Mouse (Mus musculus) kidney, postnatal 14 days (tissue): ENCODE measurements around the gene Lmna.

Experiments used
- DNase-seq: peaks from one replicate; pipeline ENCODE4 v3.0.0; 2022; ENCODE audit warnings: mixed read lengths

Gene Lmna

DNA sequence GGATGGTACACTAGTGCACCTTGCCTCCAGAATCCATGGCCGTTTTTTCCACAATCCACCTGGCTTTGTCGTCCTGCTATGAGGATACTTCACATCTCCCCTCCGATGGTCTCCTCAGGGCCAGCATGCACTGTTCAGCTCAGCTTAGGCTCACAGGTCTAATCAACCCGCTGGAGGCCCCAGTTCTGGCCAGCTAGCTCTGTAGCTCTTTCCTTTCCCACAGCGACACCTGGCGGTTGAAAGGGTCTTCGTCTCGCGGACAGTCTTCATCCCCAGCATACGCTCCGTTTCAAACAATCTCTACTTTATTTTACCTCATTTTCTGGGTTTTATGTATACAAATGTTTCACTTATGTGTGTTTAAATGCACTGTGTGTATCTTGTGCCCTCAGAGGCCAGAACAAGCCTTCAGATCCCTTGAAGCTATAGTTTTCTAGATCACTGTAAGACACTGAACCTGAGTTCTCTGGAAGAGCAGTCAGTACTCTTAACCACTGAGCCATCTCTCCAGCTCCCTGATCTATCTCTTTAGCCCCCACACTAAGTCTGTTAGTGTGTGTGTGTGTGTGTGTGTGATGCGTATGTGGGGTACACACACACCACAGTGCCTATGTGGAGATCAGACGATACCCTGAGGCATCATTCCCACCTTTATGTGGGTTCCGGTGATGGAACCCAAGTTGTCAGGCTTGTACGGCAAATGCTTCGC is 42.5 kb downstream of the Lmna start:
- peak; percentile 91 for DNase-seq

DNA sequence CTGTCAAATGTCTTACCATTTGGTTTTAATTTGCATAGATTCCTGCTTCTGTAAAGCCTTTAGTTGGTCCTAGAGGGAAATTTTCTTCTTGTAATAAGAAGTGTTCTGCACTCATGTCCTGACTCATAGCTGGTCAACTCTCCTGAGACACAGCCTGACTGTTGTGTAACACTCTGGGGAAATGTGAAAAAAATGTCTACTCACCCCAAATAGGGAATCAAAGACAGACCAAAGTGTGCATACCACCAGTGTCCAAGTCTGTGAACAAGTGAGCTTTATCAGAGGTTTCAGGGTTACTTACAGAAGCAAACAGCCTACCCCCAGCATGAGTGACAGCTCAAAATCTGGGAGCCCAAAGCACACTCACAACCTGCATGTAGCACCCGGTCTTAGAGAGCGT is 44.6 kb downstream of the Lmna start:
- DNase-seq = no peak

- no peak for DNase-seq
These were observed 45.3 kb downstream of the Lmna start for GRCm38 (mm10) chr3:88464425-88464824.

- no peak for DNase-seq
These were observed 48.6 kb downstream of the Lmna start, which contains the start of gene Sema4a for GRCm38 (mm10) chr3:88460983-88461696. Gene Sema4a, minus strand, starts transcription at chr3:88461182.

- no peak for DNase-seq
These were observed 49.7 kb downstream of the Lmna start for GRCm38 (mm10) chr3:88460029-88460428.

DNA sequence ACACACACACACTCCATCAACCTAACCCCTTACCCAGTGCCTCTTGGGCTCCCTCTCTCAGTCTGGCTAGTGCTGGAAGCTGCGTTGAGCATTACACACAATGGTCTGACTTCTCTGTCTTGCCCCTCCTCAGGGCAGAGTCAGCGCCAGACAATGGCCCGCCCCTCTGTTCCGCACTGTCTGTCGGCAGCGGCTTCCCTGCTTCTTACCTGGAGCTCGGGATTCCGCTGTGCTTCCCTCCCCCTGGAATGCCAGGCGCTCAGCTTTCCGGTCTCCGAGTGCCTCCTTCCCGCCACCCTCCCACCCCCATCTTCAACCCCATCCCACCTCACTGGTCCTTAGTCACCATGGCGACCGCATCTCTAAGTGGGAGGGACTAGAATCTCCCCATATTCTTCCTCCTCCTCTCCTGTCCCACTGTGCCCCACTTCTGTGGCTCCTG is 51.0 kb downstream of the Lmna start:
- DNase-seq = no peak

GRCm38 (mm10) chr3:88456746-88457532 is 52.8 kb downstream of the Lmna start:
- no peak for DNase-seq

- DNase-seq = peak; percentile 89
These were observed 53.4 kb downstream of the Lmna start for GRCm38 (mm10) chr3:88456313-88456712.

GRCm38 (mm10) chr3:88455588-88456264 is 54.0 kb downstream of the Lmna start:
- DNase-seq = peak; percentile 72

DNA sequence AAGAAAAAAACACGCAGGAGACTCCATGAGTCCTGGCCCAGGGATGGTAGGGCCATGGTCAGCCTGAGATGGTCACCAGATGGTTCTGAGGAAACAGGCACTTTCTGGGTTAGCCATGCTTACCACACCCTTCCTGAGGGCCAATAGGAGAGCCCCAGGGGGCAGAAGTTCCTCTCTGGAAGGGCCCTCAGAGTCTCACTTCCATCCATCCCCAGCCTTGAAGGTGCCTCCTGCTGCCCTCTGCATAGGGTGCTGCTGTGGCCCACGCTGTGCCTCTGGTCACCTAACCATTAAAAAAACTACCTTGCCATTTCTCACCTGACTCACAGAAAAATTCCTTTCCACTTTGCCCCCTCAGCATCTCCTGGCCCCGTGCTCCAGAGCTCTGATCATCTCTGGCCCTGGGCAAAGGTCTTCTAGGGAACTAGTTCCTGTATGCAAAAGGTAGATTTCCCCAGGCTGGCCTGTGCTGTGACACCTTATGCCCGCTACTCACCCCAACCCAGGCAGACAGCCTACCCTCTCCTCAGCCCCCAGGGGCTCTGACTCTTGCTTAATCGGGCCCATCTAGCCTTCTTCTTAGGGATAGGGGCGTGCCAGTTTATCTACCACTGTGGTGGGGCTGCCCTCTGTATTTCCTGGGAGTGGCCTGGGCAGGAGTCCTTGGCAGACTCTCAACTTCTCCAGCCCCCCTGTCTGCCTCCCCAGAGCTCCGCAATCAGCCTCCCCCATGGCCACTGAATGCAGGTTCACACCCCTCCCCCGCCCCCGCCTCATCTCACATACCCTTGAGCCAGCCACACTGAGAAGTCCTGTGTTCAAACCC is 54.8 kb downstream of the Lmna start:
- peak; percentile 63 for DNase-seq

DNA sequence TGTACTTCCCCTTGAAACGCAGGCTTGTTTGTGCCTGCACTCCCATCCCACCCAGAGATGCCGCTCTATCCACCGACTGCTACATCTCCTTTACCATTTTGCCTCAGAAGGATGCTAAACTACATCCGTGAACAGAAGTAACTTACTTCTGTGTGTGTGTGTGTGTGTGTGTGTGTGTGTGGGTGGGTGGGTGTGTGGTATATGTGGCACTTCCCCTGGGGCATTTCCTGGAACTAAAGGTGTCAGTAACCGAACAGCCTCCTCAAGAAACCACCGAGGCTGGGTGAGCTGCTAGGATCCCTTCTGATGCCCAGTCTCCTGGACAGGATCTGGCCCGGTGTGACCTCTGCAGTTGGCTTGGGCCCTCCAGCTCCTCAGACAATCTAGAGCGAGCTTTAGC is 55.8 kb downstream of the Lmna start:
- DNase-seq = no peak

DNA sequence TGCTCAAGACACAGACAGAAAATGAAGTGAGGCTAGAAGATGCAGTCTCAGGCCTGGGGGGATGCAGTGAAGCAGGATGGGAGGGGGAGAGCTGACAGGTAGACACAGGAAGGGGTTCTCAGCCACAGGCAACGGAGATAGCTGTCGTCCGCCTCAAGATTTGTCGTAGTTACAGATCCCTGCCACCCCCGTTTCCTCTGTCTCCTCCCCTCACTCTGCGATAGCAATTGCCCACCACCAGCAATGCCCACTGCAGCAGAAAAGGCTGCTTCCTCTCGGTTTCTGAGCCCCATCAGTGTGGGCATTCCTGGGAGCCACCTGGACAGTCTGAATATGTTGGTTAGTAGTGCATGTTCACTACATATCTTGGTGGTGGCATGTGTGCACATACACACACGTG is 56.4 kb downstream of the Lmna start:
- DNase-seq = no peak

GRCm38 (mm10) chr3:88452716-88453115 is 57.0 kb downstream of the Lmna start:
- no peak for DNase-seq

DNA sequence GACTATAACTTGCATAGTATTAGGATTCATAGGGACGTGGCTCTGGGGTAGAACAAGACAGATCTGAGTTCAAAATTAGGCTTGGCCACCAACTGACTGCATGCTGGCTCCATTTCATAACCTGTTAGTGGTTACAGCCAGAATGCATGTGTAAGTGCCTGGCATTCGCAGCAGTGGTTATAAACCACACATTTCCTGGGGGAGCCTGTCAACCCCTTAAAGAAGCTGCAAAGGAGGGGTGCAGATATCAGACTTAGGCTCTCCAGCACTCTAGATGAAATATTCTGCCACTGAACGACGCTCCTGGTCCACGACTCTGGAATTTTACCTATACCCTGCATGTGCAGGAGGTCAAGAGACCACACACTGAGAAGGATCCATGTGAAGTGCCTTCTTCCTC is 57.5 kb downstream of the Lmna start:
- no peak for DNase-seq

DNA sequence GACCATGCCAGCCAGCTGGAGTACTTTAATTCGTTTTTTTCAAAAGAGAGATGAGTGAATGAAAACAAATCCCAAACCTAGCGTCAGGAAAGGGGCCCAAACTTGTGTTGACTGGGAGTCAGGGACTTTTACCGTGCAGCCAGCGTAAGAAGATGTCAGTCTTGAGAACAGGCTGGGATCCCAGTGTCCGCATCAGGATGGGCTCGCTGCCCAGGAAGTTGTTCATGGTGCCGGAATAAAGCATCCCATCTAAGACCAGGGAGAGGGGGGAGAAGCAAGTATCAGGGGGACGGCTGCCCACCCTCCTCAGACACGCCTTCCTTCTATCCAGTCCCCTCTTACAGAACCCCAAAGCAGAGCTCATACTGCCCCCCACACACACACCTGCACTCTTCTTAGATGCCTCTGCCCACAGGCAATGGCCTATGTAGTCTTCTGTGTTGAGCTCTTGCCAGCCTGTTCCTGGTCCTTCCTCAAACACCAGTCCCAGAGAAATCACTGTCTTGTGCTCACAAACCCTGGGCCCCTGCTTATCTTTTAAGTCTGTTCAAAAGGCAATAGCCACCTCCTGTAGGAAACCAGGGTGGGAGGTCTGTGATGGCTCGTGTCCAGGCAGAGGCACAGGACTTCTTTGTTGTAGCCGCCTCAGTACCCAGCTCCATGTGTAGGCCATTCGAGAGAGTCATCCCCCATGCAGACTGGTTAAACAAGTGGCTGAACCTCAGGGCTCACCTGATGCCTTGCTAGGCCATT is 59.2 kb downstream of the Lmna start:
- no peak for DNase-seq

DNA sequence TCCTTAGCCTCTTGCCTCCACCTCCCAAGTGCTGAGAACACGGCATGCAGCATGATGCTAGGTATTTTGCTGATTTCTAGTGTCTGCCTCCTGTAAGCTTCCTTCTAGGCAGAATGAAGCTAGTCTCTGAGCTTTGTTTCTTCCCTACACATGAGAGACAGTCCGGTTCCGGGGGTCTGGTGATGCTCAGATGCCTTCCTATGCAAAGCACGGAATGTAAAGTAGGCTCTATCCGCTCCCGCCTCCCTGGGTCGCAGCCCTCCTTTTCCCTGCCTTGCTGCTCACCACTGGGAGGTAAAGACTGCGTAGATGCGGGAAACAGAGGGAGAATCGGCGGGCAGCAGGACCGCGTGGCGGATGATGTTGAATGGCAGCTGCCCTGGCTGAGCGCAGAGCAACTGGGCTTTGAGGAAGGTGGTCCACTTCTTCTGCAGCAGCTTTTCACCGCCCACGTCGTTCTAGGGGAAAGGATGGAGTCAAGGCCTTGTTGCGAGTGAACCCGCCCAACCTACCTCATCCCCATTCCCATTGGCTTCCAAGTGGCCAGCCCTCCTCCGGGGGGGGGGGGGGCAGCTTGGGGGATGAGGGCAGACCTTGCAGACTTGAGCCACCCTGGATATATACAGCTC is 60.2 kb downstream of the Lmna start:
- no peak for DNase-seq

GRCm38 (mm10) chr3:88448443-88448842 is 61.3 kb downstream of the Lmna start:
- DNase-seq = no peak

- no peak for DNase-seq
These were observed 62.0 kb downstream of the Lmna start for GRCm38 (mm10) chr3:88447676-88448183.

DNA sequence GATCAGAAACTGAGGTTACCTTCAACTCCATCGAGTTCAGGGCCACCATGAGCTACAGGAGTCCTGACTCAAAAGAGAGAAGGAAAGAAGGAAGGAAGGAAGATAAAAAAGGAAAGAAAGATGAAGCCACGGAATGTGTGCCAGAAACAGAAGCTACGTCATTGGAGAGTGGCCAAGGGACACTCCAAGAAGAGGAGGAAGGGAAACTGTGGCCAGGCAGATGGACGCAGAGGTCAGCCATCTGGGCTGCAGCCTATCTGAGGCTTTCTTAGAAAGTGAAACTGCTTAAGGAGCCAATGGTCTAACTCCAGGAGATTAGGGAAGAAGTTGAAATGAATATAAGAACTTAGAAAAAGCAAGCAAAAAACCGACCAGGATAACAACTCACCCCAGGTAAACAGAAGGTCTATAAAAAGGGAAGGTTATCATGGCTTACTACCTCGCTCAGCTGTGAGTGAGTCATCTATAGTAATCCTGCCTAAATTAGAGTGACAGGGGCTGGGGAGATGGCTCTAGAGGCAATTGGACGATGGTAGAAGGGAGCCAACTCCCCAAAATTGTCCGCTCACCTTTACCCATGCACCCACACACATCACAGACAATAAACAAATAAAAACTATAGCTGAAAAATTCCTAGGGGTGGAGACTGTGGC is 63.2 kb downstream of the Lmna start:
- no peak for DNase-seq

- DNase-seq = no peak
These were observed 66.9 kb downstream of the Lmna start for GRCm38 (mm10) chr3:88442888-88443287.
